In the genomic region with DNA sequence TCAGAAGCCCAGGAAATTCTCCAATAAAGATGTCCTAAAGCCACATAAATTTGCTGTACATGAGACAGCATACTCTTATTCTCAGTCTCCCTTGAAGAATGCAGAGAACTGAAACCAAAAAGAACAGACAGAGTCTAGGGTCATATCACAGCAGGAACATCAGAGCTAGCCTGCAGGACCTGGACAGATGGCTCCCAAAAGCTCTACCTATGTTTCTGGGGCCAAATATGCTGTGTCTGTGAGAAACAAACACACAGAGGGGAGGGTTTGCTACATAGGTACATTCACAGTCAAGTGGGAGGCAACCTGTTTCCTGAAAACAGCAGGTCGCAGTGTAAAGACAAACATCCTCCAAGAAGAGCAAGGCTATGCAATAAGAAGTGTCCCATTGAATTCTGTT, we compare ENCODE assay signal across 21 mouse cellular contexts.
DNase-seq lines count a peak whose midpoint lies in the region; ATAC-seq lines count a peak whose summit lies in the region.
"Had no signal": no experiment of that assay in that cellular context is flagged by ENCODE, and none has a peak within 500 bp of the region (broad histone marks: within the 10 kb centered on the region; RNA-seq: fewer than 3 reads in every experiment).

No protein-coding gene starts in this region.

- no peak for DNase-seq in cerebellum, postnatal 4 days (ENCODE audit: low spot score in 2 of 2)
- peak; percentile 51 for DNase-seq in cerebellum, adult 9-10 months
- peak; percentile 20 to 41 for DNase-seq in cerebellum, postnatal 25 days
- no peak for DNase-seq in embryo, embryonic 9.5 days (ENCODE audit: extremely low spot score)
- DNase-seq in midbrain, embryonic 10.5 days (ENCODE audit: low spot score), result no peak
- DNase-seq in adrenal gland, postnatal 4 days (ENCODE audit: low spot score in 2 of 2), result no peak
- DNase-seq: adrenal gland, adult 8-10 months; B cell, adult 2 months; embryo, embryonic 11 days; gastrocnemius, postnatal 36 days; heart, adult 11 months; heart, postnatal 36 days; kidney, adult 9 months had no signal

- H3K9me3 ChIP-seq in midbrain, embryonic 10.5 days (replicated peaks), result no peaks in the 10 kb centered on the region
- H3K9me3 ChIP-seq: embryonic facial prominence, embryonic 12.5 days; forebrain, embryonic 15.5 days; heart, embryonic 13.5 days; hindbrain, embryonic 15.5 days had no signal

- H3K4me1 ChIP-seq in midbrain, embryonic 10.5 days, result peaks cover 11% of the 10 kb centered on the region
- H3K4me1 ChIP-seq: embryonic facial prominence, embryonic 12.5 days; heart, embryonic 13.5 days had no signal

- no peaks in the 10 kb centered on the region for H3K27me3 ChIP-seq in midbrain, embryonic 10.5 days (ENCODE audit: low read depth, poor library complexity, severe bottlenecking)
- H3K27me3 ChIP-seq: embryonic facial prominence, embryonic 12.5 days; forebrain, embryonic 15.5 days; heart, embryonic 13.5 days; hindbrain, embryonic 15.5 days had no signal

- WGBS in midbrain, embryonic 10.5 days, result 85% methylated on average over 1 of the region's 1 CpGs

- ATAC-seq in cerebellum, adult (ENCODE audit: insufficient number of reproducible peaks, low FRiP score, low TSS enrichment), result peak; percentile 82; the same call in 1 of the 2 replicates
- ATAC-seq: CD4-positive, CD25-positive, alpha-beta regulatory T cell, adult 4 months; forebrain, embryonic 15.5 days; intestine, postnatal 0 days had no signal

- H3K4me3 ChIP-seq in midbrain, embryonic 10.5 days, result no peak overlapping the region
- H3K4me3 ChIP-seq: embryonic facial prominence, embryonic 12.5 days; forebrain, embryonic 15.5 days; heart, embryonic 13.5 days; hindbrain, embryonic 15.5 days had no signal

- no peaks in the 10 kb centered on the region for H3K36me3 ChIP-seq in midbrain, embryonic 10.5 days
- H3K36me3 ChIP-seq: embryonic facial prominence, embryonic 12.5 days; forebrain, embryonic 15.5 days; G1E; heart, embryonic 13.5 days; hindbrain, embryonic 15.5 days had no signal

- H3K27ac ChIP-seq in midbrain, embryonic 10.5 days (replicated peaks), result no peak overlapping the region
- H3K27ac ChIP-seq: embryonic facial prominence, embryonic 12.5 days; forebrain, embryonic 15.5 days; heart, embryonic 13.5 days; hindbrain, embryonic 15.5 days had no signal

Comparison
In these comparisons a context has a peak if more than half of its experiments do, and no peak if none do; other contexts are left out.
1. DNase-seq: peak in cerebellum, adult 9-10 months (single experiment) and cerebellum, postnatal 25 days (2 of 2); none in cerebellum, postnatal 4 days (0 of 2), embryo, embryonic 9.5 days (single experiment), midbrain, embryonic 10.5 days (single experiment) and adrenal gland, postnatal 4 days (0 of 2).